Mouse (Mus musculus) kidney, postnatal 25 days (tissue): ENCODE results near the gene Atxn7l3.

ENCODE experiments used
- DNase-seq, 2 experiments: peaks; one replicate each; pipeline ENCODE4 v3.0.0; 2021; ENCODE audit warnings: mixed read lengths in 2 of 2

Atxn7l3 gene

DNA sequence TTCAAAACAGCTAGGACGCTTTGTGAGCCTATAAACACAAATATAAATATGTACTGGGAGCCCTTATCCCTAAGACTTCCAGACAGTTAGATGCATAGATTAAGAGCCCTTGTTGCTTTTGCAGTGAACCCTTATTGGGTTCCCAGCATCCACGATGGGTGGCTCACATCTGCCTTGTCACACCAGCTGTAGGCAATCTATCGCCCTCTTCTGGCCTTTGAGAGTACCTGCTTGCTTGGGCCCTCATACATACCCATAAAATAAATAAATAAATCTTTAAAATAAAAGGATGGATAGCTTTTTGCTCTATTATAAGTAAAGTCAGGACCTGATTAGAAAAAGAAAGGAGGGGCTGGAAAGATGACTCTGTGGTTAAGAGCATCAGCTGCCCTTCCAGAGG is 37.9 kb downstream of the Atxn7l3 start:
- no peak for DNase-seq

DNA sequence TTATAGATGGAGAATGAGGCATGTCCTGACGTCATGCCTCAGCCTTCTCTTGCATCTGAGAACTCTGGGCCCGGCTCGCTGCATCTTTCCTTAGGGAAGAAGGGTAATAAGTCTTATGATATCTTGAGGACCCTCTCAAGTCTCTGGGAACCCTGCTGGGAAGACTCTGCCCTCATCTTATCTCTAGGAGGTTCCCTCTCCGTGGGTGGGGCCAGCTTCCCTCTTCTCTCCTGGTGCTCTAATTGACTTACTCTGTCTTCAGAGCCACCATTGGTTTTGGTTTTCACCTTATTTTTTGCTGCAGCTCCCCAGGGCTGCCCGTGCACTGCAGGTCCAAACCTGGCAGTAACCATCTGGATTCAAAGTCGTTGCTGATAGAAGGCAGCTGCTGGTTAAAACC is 38.3 kb downstream of the Atxn7l3 start:
- DNase-seq, result no peak

DNA sequence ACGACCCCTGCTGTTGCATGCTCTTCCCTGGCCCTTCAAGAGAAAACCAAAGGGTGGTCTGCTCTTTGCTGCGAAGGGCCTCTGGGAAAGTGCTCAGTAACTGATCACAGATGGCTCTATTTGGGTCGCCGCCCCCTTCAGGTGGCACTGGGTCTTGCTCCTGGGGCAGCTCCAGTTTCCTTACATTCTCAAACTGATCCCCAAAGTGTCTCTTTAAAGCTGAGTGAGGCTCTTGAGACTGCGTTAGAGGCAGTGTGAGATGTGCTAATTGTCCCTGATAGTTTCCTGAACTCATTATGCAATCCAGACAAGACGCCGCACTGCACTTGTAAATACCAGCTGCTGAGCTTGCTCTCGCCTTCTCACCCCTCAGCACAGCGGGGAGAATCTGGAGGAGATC is 38.9 kb downstream of the Atxn7l3 start:
- peak in 1 of 2 experiments; percentile 25 for DNase-seq

DNA sequence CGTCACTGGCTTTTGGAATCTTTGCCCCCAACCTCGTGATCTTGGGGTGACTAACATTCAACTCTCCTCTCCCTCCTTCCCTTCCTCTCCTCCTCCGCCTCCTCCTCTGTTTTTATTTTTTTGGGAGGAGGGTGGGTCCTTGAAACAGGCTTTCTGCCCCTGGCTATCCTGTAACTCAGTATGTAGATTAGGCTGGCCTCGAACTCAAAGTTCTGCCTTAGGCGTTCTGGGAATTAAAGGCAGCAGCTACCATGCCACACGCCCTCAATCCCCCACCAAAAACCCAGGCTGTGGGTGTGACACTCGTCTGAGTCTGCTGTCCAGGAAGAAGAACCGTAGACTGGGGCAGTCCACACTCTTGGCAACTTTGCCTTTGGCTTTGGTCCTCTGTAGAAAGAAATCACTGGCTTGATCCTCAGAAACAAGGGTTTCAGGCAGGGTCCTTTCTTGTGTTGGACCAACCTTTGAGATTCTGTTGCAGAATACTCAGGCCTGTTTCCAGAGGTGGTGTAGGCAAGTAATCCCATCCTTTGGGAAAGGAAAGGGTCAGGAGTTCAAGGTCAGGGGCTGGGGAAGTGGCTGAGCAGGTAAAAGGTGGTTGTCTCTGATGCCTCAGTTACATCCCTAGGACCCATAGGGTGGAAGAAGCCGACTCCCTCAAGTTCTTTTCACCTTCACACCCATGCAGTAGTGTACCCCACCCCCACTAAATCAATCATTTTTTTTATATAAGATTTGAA is 46.9 kb downstream of the Atxn7l3 start:
- DNase-seq, result no peak

DNA sequence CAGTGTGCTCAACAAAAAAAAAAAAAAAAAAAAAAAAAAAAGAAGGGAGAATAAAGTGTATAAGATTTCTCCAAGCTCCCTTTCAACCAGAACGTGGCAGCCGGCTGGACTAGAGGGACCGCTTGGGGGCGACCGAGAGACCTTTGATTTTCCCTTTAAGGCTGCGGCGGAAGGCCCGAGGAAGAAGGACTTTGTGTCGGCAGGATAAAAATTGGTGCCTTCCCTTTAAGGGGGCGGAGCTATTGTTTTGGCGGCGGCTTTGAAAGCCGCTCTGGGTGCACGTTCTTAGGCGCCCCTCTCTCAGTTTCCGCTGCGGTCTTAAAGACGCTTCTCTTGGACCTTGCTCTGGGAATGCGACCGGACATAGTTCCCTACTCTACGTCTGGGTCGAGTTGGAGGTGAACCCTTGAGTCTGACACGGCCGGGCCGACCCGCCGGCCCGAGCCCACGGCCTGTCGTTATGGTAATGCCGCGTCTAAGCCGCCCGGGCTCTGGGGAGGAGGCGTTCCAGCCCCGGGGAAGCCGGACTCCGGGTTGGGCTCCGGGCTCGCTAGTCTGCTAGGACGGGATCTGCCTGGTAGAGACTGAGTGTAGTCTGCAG is 47.7 kb downstream of the Atxn7l3 start, which contains the start of gene BC030867:
BC030867 (plus strand) TSS at position 253 of the 601 bp plus-strand sequence.
- DNase-seq, result peak; percentile 92 to 98

DNA sequence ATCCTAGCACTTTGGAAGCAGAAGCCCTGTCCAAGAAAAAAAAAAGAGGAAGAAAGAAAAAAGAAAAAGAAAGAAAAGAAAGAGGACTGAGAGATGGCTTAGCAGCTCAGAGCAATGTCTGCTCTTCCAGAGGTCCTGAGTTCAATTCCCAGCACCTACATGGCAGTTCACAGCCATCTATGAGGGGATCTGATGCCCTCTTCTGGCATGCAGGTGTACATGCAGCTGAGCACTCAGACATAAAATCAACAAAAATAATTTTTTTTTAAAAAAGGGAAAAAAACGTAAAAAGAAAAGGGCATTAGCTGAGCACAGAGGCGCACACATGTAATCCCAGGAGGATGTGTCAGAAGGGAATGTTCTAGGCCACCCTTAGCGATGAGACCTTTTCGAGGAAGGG is 49.6 kb downstream of the Atxn7l3 start:
- no peak for DNase-seq

DNA sequence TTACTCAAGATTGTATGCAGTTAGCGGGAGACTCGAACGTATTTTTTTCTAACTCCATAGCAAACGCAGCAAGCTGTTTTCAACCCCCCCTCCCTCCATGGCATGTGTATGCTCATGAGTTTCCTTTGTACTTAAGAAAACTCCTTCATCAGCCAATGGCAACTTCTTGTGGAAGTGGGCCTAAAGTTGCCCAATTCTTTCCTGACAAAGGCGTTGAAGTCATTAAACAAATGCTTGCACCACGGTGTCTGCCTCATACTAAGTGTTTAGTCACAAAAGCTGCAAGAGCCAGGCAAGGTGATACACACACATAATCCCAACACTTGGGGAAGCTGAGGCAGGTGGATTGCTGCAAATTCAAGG is 50.2 kb downstream of the Atxn7l3 start:
- no peak for DNase-seq

DNA sequence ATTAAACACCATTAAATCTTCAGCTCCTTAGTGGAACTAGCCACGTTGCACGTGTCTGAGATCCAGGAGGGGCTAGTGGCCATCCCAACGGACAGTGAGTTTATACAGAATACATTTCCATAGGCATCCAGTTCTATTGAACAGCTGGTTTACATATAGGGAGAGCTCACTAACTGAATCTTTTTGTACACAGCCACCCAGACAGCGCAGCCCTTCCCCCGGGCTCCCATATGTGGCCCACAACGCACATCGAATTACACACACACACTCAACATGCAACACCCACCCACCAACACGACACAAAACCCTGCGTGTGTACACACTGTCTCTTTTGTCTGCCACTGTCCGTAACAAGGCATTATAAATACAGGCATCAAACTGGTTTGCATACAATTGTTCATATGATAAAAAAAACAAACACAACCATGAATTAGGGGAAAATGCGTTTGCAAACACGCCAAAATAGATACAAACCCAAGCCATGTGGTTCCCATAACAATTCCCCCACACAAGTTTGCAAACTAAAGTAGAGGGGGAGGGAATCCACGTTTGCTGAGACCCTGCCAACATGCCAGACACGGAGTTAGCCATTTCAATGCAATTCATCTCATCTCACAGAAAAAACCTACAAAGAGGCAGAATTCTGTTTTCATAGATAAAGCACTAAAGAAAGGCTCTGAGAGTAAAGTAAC is 50.7 kb downstream of the Atxn7l3 start:
- DNase-seq, result no peak

DNA sequence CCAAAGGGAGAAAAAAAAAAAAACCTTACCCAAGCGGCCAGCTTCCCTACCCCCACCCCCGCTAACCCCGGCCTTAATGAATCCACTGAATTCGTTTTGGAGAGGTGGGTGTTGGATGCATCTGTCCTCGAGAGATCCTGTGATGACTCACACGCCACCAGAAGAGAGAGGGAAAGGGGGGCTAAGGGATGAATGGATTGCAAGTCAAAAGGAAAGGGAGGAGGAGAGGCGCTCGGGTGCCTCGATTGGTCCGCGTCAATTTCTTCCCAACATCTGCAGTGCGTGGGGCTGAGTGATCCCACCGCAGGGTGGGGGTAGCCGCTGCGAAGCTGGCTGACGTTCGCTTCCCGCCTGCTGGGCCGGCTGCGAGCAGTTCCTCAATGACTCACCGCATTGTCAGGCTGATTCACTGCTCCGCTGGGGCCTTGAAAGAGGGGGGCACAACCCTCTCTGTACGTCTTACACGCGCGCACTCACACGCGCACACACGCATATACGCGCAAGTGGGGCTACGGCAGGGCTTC is 51.4 kb downstream of the Atxn7l3 start:
- peak in 1 of 2 experiments; percentile 24 for DNase-seq

DNA sequence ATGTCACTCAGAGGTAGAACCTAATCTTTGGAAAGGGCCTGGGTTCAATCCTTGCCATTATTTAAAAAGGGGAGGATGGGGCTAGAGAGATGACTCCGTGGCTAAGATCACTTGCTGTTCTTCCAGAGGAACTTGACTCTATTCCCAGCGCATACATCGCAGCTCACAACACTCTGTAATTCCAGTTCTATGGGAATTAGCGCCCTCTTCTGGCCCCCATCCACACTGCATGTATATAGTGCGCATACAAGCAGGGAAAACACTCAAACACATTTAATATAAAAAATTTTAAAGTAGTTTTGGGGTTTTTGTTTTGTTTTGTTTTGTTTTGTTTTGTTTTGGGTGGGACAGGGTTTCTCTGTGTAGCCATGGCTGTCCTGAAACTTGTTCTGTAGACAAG is 54.6 kb downstream of the Atxn7l3 start:
- no peak for DNase-seq

DNA sequence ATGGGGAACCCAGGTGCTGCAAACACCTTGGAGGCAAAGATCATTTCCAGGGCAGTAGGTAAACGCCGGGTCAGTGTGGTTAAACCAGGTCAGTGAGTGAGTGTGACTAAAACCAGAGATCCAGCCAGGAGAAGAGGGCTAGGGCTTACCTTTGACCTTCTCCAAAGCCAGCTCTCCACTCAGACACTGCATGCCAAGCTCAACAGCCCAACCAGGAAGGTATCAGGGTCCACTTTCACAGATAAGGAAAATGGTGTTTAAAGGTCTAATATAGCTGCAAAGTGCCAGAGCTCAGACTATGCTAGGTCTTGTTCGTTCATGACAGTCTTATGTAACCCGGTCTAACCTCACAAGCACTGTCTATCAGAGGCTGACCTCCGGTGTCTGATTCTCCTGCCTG is 55.2 kb downstream of the Atxn7l3 start:
- DNase-seq, result peak; percentile 36 to 62

DNA sequence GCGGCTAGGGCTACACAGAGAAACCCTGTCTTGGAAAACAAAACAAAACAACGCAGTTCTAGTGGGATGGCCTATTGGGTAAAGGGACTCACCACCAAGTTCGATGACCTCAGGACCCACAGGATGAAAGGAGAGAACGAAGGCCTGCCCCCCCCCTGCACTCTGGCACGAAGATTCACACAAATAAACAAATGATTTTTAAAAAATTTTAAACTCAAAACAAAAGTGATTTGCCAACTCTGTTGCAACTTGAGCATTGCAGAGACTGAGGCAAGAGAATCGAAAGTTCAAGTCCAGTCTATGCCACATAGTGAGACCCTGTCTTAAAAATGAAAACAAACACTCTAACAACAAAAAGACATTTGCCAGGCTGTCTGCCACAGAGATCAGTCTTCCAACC is 55.8 kb downstream of the Atxn7l3 start:
- no peak for DNase-seq
